Mouse (Mus musculus) embryonic fibroblast, embryonic 13.5 days (primary cell): ENCODE data around the gene 1700003E16Rik.

Source experiments
- CTCF ChIP-seq: IDR thresholded peaks from 2 replicates; pipeline ENCODE4 v1.5.1; 2011; ENCODE audit warnings: mild to moderate bottlenecking, control low read depth, low read length, moderate library complexity, borderline replicate concordance; ENCODE audit not compliant: insufficient read depth
- POLR2A ChIP-seq: IDR thresholded peaks from 2 replicates; pipeline ENCODE4 v1.6.1; 2011; ENCODE audit warnings: low read depth, mild to moderate bottlenecking, control low read depth, low read length, moderate library complexity

GRCm38 (mm10) chr6:83184858-83185435, 28.7 kb downstream of the 1700003E16Rik start:
- TF ChIP-seq POLR2A (no peak), CTCF (peak; percentile 40; the same call in 1 of the 2 replicates)
